Comparison of ENCODE assay signal across 9 mouse cellular contexts in genomic region chr6:113195596-113195992, GRCm38 (mm10). TPM values are rescaled to one million over a fixed set of nuclear protein-coding genes. Genes with fewer than 3 reads are reported as not detected.
DNase-seq lines count a peak whose midpoint lies in the region; ATAC-seq and TF ChIP-seq lines count a peak whose summit lies in the region.
"Had no signal": no experiment of that assay in that cellular context is flagged by ENCODE, and none has a peak within 500 bp of the region (broad histone marks: within the 10 kb centered on the region; RNA-seq: fewer than 3 reads in every experiment).

No protein-coding gene starts in this region.

- no peak for DNase-seq in gastrocnemius, adult 2 months
- no peak for DNase-seq in gastrocnemius, postnatal 4 days (ENCODE audit: low spot score in 2 of 2)
- DNase-seq in CH12.LX (ENCODE audit: extremely low read depth): no peak
- DNase-seq in spleen, postnatal 10 days (ENCODE audit: low spot score in 2 of 2): no peak
- DNase-seq in gastrocnemius, postnatal 25 days: no peak
- DNase-seq in frontal cortex, postnatal 10 days (ENCODE audit: low spot score in 2 of 2): no peak
- DNase-seq: lung, postnatal 36 days had no signal

- TF ChIP-seq RAD21 in CH12.LX (IDR thresholded peaks at IDR 0.05; ENCODE audit: low read depth, low read length): no peak

- no peaks in the 10 kb centered on the region for H3K79me2 ChIP-seq in CH12.LX (replicated peaks; ENCODE audit: control insufficient read depth, extremely low read depth, insufficient read depth, poor library complexity, severe bottlenecking)

- no peak for ATAC-seq in embryonic facial prominence, embryonic 15.5 days (ENCODE audit: insufficient number of reproducible peaks, low FRiP score, low TSS enrichment, low read depth)
- ATAC-seq in limb, embryonic 15.5 days (ENCODE audit: insufficient number of reproducible peaks, low FRiP score, low TSS enrichment, low read depth): no peak

- H3K4me2 ChIP-seq in CH12.LX (ENCODE audit: insufficient read depth, low read depth, poor library complexity, severe bottlenecking): peak overlapping the region; percentile 19; the same call in 1 of the 2 replicates
- peak overlapping the region; percentile 84 for H3K4me2 ChIP-seq in embryonic facial prominence, embryonic 15.5 days (replicated peaks)
- peak overlapping the region; percentile 70; the same call in 1 of the 2 replicates for H3K4me2 ChIP-seq in limb, embryonic 15.5 days

- H3K4me3 ChIP-seq in gastrocnemius, adult 2 months: peak overlapping the region; percentile 75
- H3K4me3 ChIP-seq in CH12.LX (replicated peaks in 1 of 3; ENCODE audit: low read depth in 2 of 3, low read length in 2 of 3, poor library complexity in 1 of 3): peak overlapping the region; percentile 28 to 76 (median 60)
- H3K4me3 ChIP-seq in embryonic facial prominence, embryonic 15.5 days (replicated peaks): peak overlapping the region; percentile 49
- peak overlapping the region; percentile 44 for H3K4me3 ChIP-seq in limb, embryonic 15.5 days

- WGBS in embryonic facial prominence, embryonic 15.5 days: 17% methylated on average over 9 of the region's 9 CpGs
- WGBS in limb, embryonic 15.5 days: 17% methylated on average over 9 of the region's 9 CpGs

- no peak for TF ChIP-seq CTCF in gastrocnemius, adult 2 months (IDR thresholded peaks at IDR 0.05)
- TF ChIP-seq CTCF in CH12.LX (conservative IDR thresholded peaks at IDR 0.05 in 1 of 2, IDR thresholded peaks at IDR 0.05 in 1 of 2; ENCODE audit: low read depth in 2 of 2, low read length in 2 of 2): no peak

- H3K9ac ChIP-seq in CH12.LX (ENCODE audit: insufficient read depth, low read depth): no peak overlapping the region
- no peak overlapping the region for H3K9ac ChIP-seq in embryonic facial prominence, embryonic 15.5 days
- no peak overlapping the region for H3K9ac ChIP-seq in limb, embryonic 15.5 days

- in situ Hi-C loops in CH12.LX (cut with MboI; ENCODE audit: low pct_ligation_motif_present, low pct_unique_long_range_greater_than_20kb, low sequenced_read_pairs): no loop called here

- intact Hi-C loops in gastrocnemius, adult 2 months (cut with DNase I): no loop called here

- no peak for TF ChIP-seq POLR2A in CH12.LX (IDR thresholded peaks at IDR 0.05; ENCODE audit: low read depth, low read length)

- peaks cover 0 to 6% of the 10 kb centered on the region in 2 experiments; a peak in 1 of 4 replicates for H3K4me1 ChIP-seq in CH12.LX (ENCODE audit: control insufficient read depth in 1 of 2, insufficient read depth in 2 of 2)
- H3K4me1 ChIP-seq in embryonic facial prominence, embryonic 15.5 days: peaks cover 13% of the 10 kb centered on the region
- H3K4me1 ChIP-seq in limb, embryonic 15.5 days: peaks cover 14% of the 10 kb centered on the region

- peaks cover 3% of the 10 kb centered on the region for H3K27me3 ChIP-seq in CH12.LX (replicated peaks)
- peaks cover 37% of the 10 kb centered on the region for H3K27me3 ChIP-seq in embryonic facial prominence, embryonic 15.5 days
- H3K27me3 ChIP-seq in limb, embryonic 15.5 days: peaks cover 54% of the 10 kb centered on the region

- H3K9me3 ChIP-seq in CH12.LX (replicated peaks; ENCODE audit: low read length): no peaks in the 10 kb centered on the region
- H3K9me3 ChIP-seq in embryonic facial prominence, embryonic 15.5 days (replicated peaks): no peaks in the 10 kb centered on the region
- H3K9me3 ChIP-seq in limb, embryonic 15.5 days: no peaks in the 10 kb centered on the region

- no peak overlapping the region for H3K27ac ChIP-seq in gastrocnemius, adult 2 months
- H3K27ac ChIP-seq in CH12.LX (ENCODE audit: insufficient read depth, low read depth): no peak overlapping the region
- no peak overlapping the region for H3K27ac ChIP-seq in embryonic facial prominence, embryonic 15.5 days (replicated peaks)
- no peak overlapping the region for H3K27ac ChIP-seq in limb, embryonic 15.5 days

- dilution Hi-C loops in CH12.LX (cut with MboI; ENCODE audit: extremely low pct_ligation_motif_present, extremely low pct_unique_long_range_greater_than_20kb, low sequenced_read_pairs): no loop called here

- H3K36me3 ChIP-seq in CH12.LX (replicated peaks in 1 of 2; ENCODE audit: control insufficient read depth in 1 of 2, insufficient read depth in 1 of 2, low read length in 1 of 2): peaks cover 0 to 12% of the 10 kb centered on the region in 2 experiments
- H3K36me3 ChIP-seq in embryonic facial prominence, embryonic 15.5 days: no peaks in the 10 kb centered on the region
- H3K36me3 ChIP-seq in limb, embryonic 15.5 days: no peaks in the 10 kb centered on the region

- no peak for TF ChIP-seq EP300 in CH12.LX (IDR thresholded peaks at IDR 0.05; ENCODE audit: low read length)

TF ChIP-seq in CH12.LX, 34 proteins besides CTCF, POLR2A, EP300 and RAD21:
- TF ChIP-seq MAFK (IDR thresholded peaks at IDR 0.05; ENCODE audit: insufficient replicate concordance, low read length) (no peak), E2F4 (IDR thresholded peaks at IDR 0.05; ENCODE audit: insufficient replicate concordance, low read depth, low read length) (no peak), BHLHE40 (IDR thresholded peaks at IDR 0.05; ENCODE audit: low read depth, low read length) (no peak)
TF ChIP-seq in CH12.LX: peak in this region for 0.

RNA-seq across cellular contexts. Expression of gene Lhfpl4, which starts 0.4 kb away (rescaled TPM):
- under 1 TPM; 0.39 to 0.54 TPM for total RNA-seq in gastrocnemius, adult 2 months (2021)
- total RNA-seq in gastrocnemius, postnatal 4 days (2021): 1 to 10 TPM in 1 of 2 experiments, under 1 TPM in 1; 0.91 to 1.0 TPM
- total RNA-seq in CH12.LX (2012; rRNA removed): 7.1 and 7.2 TPM in 2 replicates
- 2.6 and 3.2 TPM in 2 replicates for total RNA-seq in CH12.LX (2014; rRNA removed)
- polyA plus RNA-seq in CH12.LX (2012; ENCODE audit: insufficient read length, low read depth): 8.9 and 9.8 TPM in 2 replicates
- 1.5 and 1.9 TPM in 2 replicates for polyA plus RNA-seq in embryonic facial prominence, embryonic 15.5 days (2015; fragmentation: Nextera tagmentation; extraction: Ambion mirVana)
- polyA plus RNA-seq in limb, embryonic 15.5 days (2015; fragmentation: Nextera tagmentation; extraction: Ambion mirVana): 0.46 and 0.92 TPM in 2 replicates
- total RNA-seq in gastrocnemius, postnatal 25 days (2021): under 1 TPM; 0.38 to 0.54 TPM

RNA-seq across cellular contexts. Expression of gene Mtmr14, which starts 42.0 kb away (rescaled TPM):
- total RNA-seq in gastrocnemius, adult 2 months (2021): 10 to 100 TPM; 14.9 to 16.0 TPM
- 10 to 100 TPM; 15.5 to 16.9 TPM for total RNA-seq in gastrocnemius, postnatal 4 days (2021)
- total RNA-seq in CH12.LX (2012; rRNA removed) (63.9 and 83.4 TPM in 2 replicates), CH12.LX (2014; rRNA removed) (80.0 and 81.0 TPM in 2 replicates)
- 88.0 and 89.2 TPM in 2 replicates for polyA plus RNA-seq in CH12.LX (2012; ENCODE audit: insufficient read length, low read depth)
- 32.3 and 35.6 TPM in 2 replicates for polyA plus RNA-seq in embryonic facial prominence, embryonic 15.5 days (2015; fragmentation: Nextera tagmentation; extraction: Ambion mirVana)
- 29.1 and 29.7 TPM in 2 replicates for polyA plus RNA-seq in limb, embryonic 15.5 days (2015; fragmentation: Nextera tagmentation; extraction: Ambion mirVana)
- 10 to 100 TPM; 13.2 to 14.5 TPM for total RNA-seq in gastrocnemius, postnatal 25 days (2021)

Comparison
In these comparisons a context has a peak if more than half of its experiments do, and no peak if none do; other contexts are left out.
1. H3K4me2 ChIP-seq: peak in every context shown above with its lines; median percentile 84 in embryonic facial prominence, embryonic 15.5 days; 70 in limb, embryonic 15.5 days; 19 in CH12.LX.